Mouse (Mus musculus) neural tube, embryonic 14.5 days (tissue): ENCODE results near the gene Trim8. TPM values are rescaled to one million over a fixed set of nuclear protein-coding genes. Genes with fewer than 3 reads are reported as not detected.

Source experiments
- ATAC-seq: fragments of 200-750 bp; cut with Nextera tagmentation; 2 replicates; pipeline ENCODE4 v1.8.0; 2017; ENCODE audit warnings: low read depth, mild to moderate bottlenecking, moderate TSS enrichment, moderate library complexity
- H3K27ac ChIP-seq: fragments of 300-500 bp; sonication (generic); 2 replicates; pipeline ENCODE4 v1.5.1; 2014; ENCODE audit warnings: low read depth, mild to moderate bottlenecking, control low read depth, low read length, moderate library complexity, mixed read lengths
- H3K27me3 ChIP-seq: fragments of 300-500 bp; sonication (generic); 2 replicates; pipeline ENCODE4 v1.6.1; 2014; ENCODE audit warnings: low read length; ENCODE audit not compliant: control insufficient read depth, insufficient read depth
- H3K36me3 ChIP-seq: fragments of 300-500 bp; sonication (generic); 2 replicates; pipeline ENCODE4 v1.6.1; 2014; ENCODE audit warnings: low read length, mixed read lengths; ENCODE audit not compliant: control insufficient read depth, insufficient read depth
- H3K4me1 ChIP-seq: fragments of 300-500 bp; sonication (generic); 2 replicates; pipeline ENCODE4 v1.6.1; 2014; ENCODE audit warnings: low read length; ENCODE audit not compliant: control insufficient read depth, insufficient read depth
- H3K4me2 ChIP-seq: fragments of 300-500 bp; sonication (generic); 2 replicates; pipeline ENCODE4 v1.6.1; 2014; ENCODE audit warnings: mild to moderate bottlenecking, low read depth, low read length, control low read depth
- H3K4me3 ChIP-seq: fragments of 300-500 bp; sonication (generic); 2 replicates; pipeline ENCODE4 v1.5.1; 2014; ENCODE audit warnings: low read depth, low read length, control low read depth, mixed read lengths
- H3K9ac ChIP-seq: fragments of 300-500 bp; sonication (generic); replicated peaks from 2 replicates; pipeline ENCODE4 v1.6.1; 2014; ENCODE audit warnings: low read depth, mild to moderate bottlenecking, control low read depth, low read length, mixed read lengths
- H3K9me3 ChIP-seq: fragments of 300-500 bp; sonication (generic); 2 replicates; pipeline ENCODE4 v1.6.1; 2016; ENCODE audit warnings: low read length; ENCODE audit not compliant: control insufficient read depth
- WGBS: fragments of 180-500 bp; shearing (Covaris S2); extraction: QIAGEN DNeasy Blood & Tissue Kit; methylation state at CpG from one replicate; pipeline ENCODE4 v1.1.7; 2014; 5-methylcytosine and 5-hydroxymethylcytosine counted together
- polyA plus RNA-seq: library from polyadenylated mRNA; unstranded; fragments of >200 nt; fragmentation: Nextera tagmentation; extraction: Ambion mirVana; gene quantifications from 2 replicates; pipeline ENCODE4 v1.2.1, GENCODE M21; 2014

Gene Trim8
- polyA plus RNA-seq, 1 experiment from 2014 or later, result 32.2 TPM

- peak overlapping the region; percentile 7; the same call in 1 of the 2 replicates for H3K4me3 ChIP-seq
- H3K4me2 ChIP-seq, result peak overlapping the region; percentile 48
- whole genome bisulfite sequencing, result under 1% methylated on average over 20 of the region's 20 CpGs
- H3K4me1 ChIP-seq, result peaks cover 93% of the 10 kb centered on the region
- H3K27ac ChIP-seq, result peak overlapping the region; percentile 87
- H3K27me3 ChIP-seq, result no peaks in the 10 kb centered on the region
- no peaks in the 10 kb centered on the region for H3K36me3 ChIP-seq
- peak; percentile 65 for ATAC-seq
- peak overlapping the region; percentile 43 for H3K9ac ChIP-seq
- H3K9me3 ChIP-seq, result no peaks in the 10 kb centered on the region
Measured at GRCm38 (mm10) chr19:46528529-46529213, 27.2 kb downstream of the Trim8 start.

- WGBS, result 7% methylated on average over 13 of the region's 13 CpGs
- Histone ChIP-seq H3K4me1 (peaks cover 82% of the 10 kb centered on the region), H3K27ac (peak overlapping the region; percentile 87), H3K36me3 (no peaks in the 10 kb centered on the region), H3K9me3 (no peaks in the 10 kb centered on the region), H3K4me2 (peak overlapping the region; percentile 48), H3K4me3 (no peak overlapping the region), H3K27me3 (no peaks in the 10 kb centered on the region), H3K9ac (peak overlapping the region; percentile 43)
- ATAC-seq, result no peak
Measured at GRCm38 (mm10) chr19:46529601-46530448, 28.3 kb downstream of the Trim8 start.

- peak overlapping the region; percentile 29; the same call in 1 of the 2 replicates for H3K9ac ChIP-seq
- no peaks in the 10 kb centered on the region for H3K27me3 ChIP-seq
- no peaks in the 10 kb centered on the region for H3K36me3 ChIP-seq
- ATAC-seq, result no peak
- no peak overlapping the region for H3K4me3 ChIP-seq
- H3K27ac ChIP-seq, result peak overlapping the region; percentile 87
- H3K4me1 ChIP-seq, result peaks cover 77% of the 10 kb centered on the region
- no peaks in the 10 kb centered on the region for H3K9me3 ChIP-seq
- WGBS, result 11% methylated on average over 8 of the region's 8 CpGs
- H3K4me2 ChIP-seq, result no peak overlapping the region; the same call in 1 of the 2 replicates
Measured at GRCm38 (mm10) chr19:46530449-46530990, 29.0 kb downstream of the Trim8 start.

GRCm38 (mm10) chr19:46531071-46532030 is 29.8 kb downstream of the Trim8 start:
- Histone ChIP-seq H3K27me3 (no peaks in the 10 kb centered on the region), H3K4me2 (no peak overlapping the region; the same call in 1 of the 2 replicates), H3K36me3 (no peaks in the 10 kb centered on the region), H3K9me3 (no peaks in the 10 kb centered on the region), H3K4me1 (peaks cover 68% of the 10 kb centered on the region), H3K4me3 (no peak overlapping the region), H3K27ac (peak overlapping the region; percentile 87), H3K9ac (peak overlapping the region; percentile 29; the same call in 1 of the 2 replicates)
- no peak for ATAC-seq
- WGBS, result 7% methylated on average over 16 of the region's 16 CpGs

GRCm38 (mm10) chr19:46532031-46532688 is 30.7 kb downstream of the Trim8 start:
- Histone ChIP-seq H3K4me1 (peaks cover 62% of the 10 kb centered on the region), H3K9ac (no peak overlapping the region), H3K4me2 (no peak overlapping the region), H3K9me3 (no peaks in the 10 kb centered on the region), H3K4me3 (no peak overlapping the region), H3K36me3 (no peaks in the 10 kb centered on the region), H3K27ac (peak overlapping the region; percentile 57), H3K27me3 (no peaks in the 10 kb centered on the region)
- ATAC-seq, result no peak
- 11% methylated on average over 10 of the region's 10 CpGs for WGBS

- Histone ChIP-seq H3K27ac (peak overlapping the region; percentile 44; the same call in 1 of the 2 replicates), H3K4me2 (no peak overlapping the region), H3K4me1 (peaks cover 56% of the 10 kb centered on the region), H3K4me3 (no peak overlapping the region), H3K9ac (no peak overlapping the region), H3K9me3 (no peaks in the 10 kb centered on the region), H3K36me3 (no peaks in the 10 kb centered on the region), H3K27me3 (no peaks in the 10 kb centered on the region)
- WGBS, result 37% methylated on average over 4 of the region's 4 CpGs
- no peak for ATAC-seq
Measured at GRCm38 (mm10) chr19:46533066-46533465, 31.6 kb downstream of the Trim8 start.

GRCm38 (mm10) chr19:46533525-46533924 is 32.0 kb downstream of the Trim8 start:
- H3K9ac ChIP-seq, result no peak overlapping the region
- no peaks in the 10 kb centered on the region for H3K27me3 ChIP-seq
- H3K4me1 ChIP-seq, result peaks cover 51% of the 10 kb centered on the region
- no peak overlapping the region for H3K4me3 ChIP-seq
- H3K36me3 ChIP-seq, result no peaks in the 10 kb centered on the region
- peak overlapping the region; percentile 44; the same call in 1 of the 2 replicates for H3K27ac ChIP-seq
- no peaks in the 10 kb centered on the region for H3K9me3 ChIP-seq
- WGBS, result 55% methylated on average over 5 of the region's 5 CpGs
- H3K4me2 ChIP-seq, result no peak overlapping the region
- no peak for ATAC-seq

GRCm38 (mm10) chr19:46534542-46535098 is 33.1 kb downstream of the Trim8 start:
- 31% methylated on average over 6 of the region's 6 CpGs for WGBS
- no peak for ATAC-seq

More at GRCm38 (mm10) chr19:46534542-46535098, 33.1 kb downstream of the Trim8 start:
- Histone ChIP-seq H3K9me3 (no peaks in the 10 kb centered on the region), H3K4me2 (no peak overlapping the region), H3K27me3 (no peaks in the 10 kb centered on the region), H3K4me1 (peaks cover 40% of the 10 kb centered on the region), H3K9ac (no peak overlapping the region), H3K4me3 (no peak overlapping the region), H3K27ac (no peak overlapping the region), H3K36me3 (no peaks in the 10 kb centered on the region)
